Mouse (Mus musculus) gastrocnemius, postnatal 14 days (tissue): Measurements from ENCODE around the gene Cacnb1. TPM values are rescaled to one million over a fixed set of nuclear protein-coding genes. Genes with fewer than 3 reads are reported as not detected.
A peak's percentile ranks its signal among the peaks of the same experiment; 100 is the strongest.

Experiments used
- DNase-seq: peaks from one replicate; pipeline ENCODE4 v3.0.0; 2021; ENCODE audit warnings: mixed read lengths
- intact Hi-C: fragments of 180-260 bp; cut with DNase I; formaldehyde crosslinking; loops from one replicate; pipeline ENCODE4 v1.15.1; 2025; ENCODE audit warnings: low total_unique reads
- microRNA-seq, 2 experiments: library from miRNA; unstranded; fragments of <30 nt; microRNA quantifications; one replicate each; pipeline ENCODE4 v1.2.0; 2021
- total RNA-seq, 2 experiments: library from RNA; stranded (reverse); gene quantifications; 2 replicates each; pipeline ENCODE4 v1.2.3; 2021

The Cacnb1 gene
- total RNA-seq, 2 experiments from 2014 or later = 281 to 311 TPM

DNA sequence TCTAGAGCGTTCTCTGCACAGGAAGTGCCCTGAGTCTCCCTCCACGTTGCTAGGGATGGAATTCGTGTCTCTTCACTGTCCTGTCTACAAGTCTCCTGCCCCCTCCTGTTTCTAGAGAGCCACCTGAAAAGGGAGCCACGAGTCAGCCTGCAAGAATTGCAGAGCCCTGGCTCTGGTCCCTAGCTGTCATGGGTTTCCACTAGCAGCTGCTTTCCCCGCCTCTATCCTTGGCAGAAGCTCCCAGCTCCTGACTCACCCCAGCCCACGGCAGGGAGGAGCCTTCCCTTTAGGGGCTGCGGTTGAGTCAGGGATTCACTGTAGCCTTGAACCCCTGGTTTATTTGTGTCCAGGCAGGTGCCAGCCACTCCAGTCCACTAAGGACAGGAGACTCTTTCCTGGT lies 51.6 kb downstream of the Cacnb1 start:
- DNase-seq = peak; percentile 91

DNA sequence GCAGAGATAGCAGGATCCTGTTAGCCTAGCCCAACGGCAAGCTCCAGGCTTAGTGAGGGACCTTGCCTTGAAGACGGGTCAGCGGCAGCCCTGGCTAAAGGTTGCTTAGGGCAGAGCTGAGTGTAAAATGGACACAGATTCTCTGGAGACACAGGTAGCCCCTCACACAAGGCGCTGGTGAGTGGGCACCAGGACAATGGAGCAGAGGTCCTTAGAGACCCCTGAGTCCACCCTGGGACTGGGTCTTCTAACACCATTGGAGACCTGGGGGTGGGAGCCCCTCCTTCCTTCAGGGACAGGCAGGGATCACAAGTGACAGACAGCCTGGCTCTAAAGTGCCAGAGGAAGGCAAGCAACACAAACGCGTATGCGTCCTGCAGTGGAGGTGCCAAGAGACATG lies 52.1 kb downstream of the Cacnb1 start:
- intact Hi-C loops = no loop called here
- DNase-seq = no peak

More for the DNA sequence above, 51.6 kb downstream of the Cacnb1 start:
- intact Hi-C loops = no loop called here

DNA sequence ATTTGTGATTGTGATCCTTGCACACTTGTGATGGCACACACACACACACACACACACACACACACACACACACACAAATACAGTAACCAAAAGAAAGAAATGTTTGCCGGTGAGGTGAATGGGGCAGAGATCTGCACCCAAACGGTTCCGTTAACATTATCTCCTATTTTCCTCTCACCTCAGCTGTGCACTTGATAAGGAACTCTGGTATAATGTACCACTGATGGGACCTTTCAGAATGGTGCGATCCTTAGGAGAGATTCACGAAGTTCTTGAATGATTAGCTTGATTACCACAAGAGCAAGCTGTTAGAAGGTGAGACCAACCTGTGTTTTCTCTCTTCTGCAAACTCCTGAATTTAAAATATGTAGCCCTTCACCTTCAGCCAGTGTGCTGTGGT lies 54.4 kb downstream of the Cacnb1 start:
- intact Hi-C loops = no loop called here

DNA sequence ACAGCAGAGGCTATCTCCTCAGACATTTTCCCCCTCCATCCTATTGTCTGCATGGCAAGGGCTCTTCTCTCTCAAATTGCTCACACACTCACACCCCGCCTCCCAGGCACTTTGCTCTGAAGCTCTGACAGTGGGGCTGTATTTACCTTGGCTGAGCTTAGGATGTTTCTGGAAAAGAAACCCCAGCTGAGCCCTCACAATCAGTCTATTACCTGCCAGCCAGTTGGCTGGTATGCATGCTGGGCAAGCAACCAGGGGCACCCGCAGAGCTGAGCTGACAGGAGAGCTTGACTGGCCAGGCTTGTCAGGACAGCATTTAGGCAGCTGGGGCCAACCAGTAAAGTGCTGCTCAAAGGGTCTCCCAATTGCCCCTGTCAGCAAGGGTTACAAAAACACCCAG lies 55.7 kb downstream of the Cacnb1 start:
- intact Hi-C loops = no loop called here
- no peak for DNase-seq

More for the DNA sequence above, 54.4 kb downstream of the Cacnb1 start:
- DNase-seq = no peak

DNA sequence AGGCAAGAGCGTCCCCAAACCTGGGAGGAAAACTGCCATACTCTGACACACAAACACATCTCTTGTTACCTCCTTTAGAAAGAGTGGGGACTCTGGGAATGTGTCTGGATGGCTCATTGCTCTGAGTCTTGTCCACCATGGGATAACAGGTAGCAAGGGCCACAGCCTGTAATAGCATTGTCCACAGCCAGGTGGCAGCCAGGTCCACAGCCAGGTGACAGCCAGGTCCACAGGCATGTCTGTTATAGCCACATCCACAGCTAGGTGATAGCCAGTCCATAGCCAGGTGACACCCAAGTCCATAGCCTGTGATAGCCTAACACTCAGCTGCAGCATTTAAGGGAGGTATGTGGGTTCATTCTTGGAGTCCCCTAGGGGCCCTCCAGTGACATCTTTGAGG lies 61.9 kb downstream of the Cacnb1 start:
- intact Hi-C loops = no loop called here
- DNase-seq = no peak

DNA sequence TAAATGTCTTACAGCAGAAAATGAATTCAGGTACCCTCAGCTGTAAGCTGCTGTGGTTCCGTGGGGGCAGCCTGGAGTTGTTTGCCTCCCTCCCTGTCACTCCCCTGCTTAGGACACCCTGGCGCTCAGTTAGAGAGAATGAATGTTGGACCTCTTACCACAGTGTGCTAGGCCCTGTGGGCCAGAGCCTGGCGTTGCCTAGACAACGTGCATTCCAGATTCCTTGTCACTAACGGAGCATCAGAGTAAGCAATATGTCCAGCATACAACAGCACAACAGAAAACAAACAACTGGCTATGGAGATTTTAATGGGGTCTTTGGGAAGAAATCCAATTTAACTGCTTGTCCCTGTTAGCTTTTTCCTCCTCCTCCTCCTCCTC lies 63.5 kb downstream of the Cacnb1 start:
- DNase-seq = no peak
- intact Hi-C loops = no loop called here

DNA sequence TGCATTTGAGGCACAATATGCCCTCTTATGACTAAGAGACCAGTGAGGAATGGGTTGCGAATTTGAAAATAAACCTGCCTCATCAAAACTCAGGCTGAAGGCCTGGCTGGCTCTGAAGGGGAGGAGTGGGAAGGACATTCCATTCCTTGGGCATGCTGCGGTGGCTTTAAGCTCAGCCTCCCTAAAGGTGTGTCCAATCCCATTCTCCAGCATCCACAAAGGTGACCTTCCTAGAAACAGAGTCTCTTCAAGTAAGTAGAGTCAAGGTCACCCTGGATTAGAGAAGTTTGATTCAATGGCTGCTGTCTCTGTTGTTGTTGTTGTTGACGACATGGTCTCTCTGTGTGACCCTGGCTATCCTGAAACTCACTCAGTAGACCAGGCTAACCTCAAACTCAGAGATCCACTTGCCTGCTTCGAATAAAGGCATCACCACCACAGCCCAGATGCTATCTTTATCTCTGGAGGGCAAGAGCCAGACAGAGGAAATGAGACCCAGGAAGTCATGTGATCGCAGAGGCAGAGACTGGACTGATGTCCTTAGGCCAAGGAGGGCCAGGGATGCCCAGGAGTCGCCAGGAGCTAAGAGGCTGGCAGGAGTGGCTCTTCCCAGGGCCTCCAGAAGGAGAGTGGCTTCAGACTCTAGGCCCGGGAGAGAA lies 64.1 kb downstream of the Cacnb1 start:
- intact Hi-C loops = no loop called here
- no peak for DNase-seq

DNA sequence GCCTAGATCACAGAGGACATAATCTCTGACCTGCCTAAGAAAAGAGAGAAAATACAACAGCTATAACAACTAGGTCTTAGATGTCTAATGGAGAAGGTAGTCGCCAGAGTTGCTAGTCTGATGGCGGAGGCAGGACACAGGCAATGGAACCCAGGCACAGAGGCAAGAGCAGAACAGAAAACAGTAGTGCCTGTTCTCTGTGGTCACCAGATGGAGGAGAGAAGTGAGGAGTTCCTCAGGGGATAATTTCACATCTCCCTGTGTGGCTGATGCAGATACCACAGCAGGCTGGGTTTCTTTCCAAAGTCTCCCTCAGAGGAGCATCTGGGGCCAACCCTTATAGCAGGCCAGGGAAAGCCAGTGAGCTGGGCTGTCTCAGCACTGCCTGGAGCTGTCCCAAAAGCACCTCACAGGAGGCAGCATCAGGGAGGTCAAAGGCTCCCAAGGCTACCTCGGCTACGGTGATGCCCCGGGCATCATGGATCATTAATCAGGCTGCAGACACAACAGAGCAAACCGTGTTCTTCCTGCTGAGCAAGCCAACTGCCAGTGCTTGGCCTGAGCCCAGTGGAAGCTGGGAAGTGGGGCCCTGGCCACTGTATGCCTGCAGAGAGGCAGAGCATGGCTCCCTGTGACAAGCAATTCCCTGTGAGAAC lies 65.8 kb downstream of the Cacnb1 start:
- intact Hi-C loops = no loop called here
- DNase-seq = no peak

DNA sequence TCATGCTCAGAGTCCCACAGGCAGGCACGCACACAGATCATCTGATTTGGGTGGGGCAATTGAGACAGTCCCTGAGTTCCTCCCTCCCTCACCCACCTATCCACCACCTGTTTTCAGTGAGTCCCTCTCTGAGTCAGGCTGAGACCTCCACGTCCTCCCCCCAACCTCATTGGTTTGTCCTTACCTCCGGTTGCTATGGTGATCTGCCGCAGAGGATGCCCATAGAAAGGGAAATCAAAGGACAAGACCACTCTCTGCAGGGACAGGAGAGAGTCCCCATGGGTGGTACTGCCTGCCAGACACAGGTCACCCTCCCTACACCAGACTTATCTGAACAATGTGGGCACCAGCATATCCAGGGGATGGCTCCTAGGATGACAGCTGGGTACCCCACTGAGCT lies 66.9 kb downstream of the Cacnb1 start:
- no peak for DNase-seq

DNA sequence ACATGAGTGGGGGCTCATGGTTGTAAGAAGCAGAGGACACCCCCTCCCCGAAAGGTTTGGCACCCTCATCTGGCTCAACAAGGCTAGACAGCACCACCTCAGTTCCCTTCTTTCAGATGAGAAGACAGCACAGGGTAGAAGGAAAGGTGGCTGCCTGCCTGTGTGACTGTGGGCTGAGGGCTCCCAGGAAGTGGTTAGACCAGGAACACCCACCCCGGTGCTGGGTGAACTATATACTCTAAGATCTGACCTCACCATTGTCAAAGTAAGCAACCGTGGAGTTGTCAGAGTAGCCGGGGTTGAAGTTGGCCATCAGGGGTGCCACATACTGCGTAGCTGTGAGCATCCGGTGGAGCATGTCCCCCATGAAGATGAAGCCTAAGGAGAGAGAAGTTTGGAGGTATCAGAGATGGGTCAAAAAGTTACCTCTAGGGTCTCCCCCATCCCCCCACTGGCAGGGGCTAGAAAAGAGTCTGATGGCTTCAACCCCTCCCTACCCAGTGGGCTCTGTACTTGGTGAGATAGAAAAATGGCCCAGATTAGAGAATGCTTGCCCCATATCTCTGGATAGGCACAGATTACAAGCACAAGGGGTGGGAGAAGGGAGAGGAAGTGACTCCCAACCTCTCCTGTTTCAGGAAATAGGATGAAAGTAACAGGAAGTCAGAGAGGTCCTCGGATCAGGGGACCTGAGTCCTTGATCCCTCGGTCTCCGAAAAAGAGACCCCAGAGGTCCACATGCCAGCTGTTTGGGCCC lies 67.5 kb downstream of the Cacnb1 start:
- DNase-seq = no peak
- intact Hi-C loops = no loop called here

More for the DNA sequence above, 66.9 kb downstream of the Cacnb1 start:
- intact Hi-C loops = no loop called here

DNA sequence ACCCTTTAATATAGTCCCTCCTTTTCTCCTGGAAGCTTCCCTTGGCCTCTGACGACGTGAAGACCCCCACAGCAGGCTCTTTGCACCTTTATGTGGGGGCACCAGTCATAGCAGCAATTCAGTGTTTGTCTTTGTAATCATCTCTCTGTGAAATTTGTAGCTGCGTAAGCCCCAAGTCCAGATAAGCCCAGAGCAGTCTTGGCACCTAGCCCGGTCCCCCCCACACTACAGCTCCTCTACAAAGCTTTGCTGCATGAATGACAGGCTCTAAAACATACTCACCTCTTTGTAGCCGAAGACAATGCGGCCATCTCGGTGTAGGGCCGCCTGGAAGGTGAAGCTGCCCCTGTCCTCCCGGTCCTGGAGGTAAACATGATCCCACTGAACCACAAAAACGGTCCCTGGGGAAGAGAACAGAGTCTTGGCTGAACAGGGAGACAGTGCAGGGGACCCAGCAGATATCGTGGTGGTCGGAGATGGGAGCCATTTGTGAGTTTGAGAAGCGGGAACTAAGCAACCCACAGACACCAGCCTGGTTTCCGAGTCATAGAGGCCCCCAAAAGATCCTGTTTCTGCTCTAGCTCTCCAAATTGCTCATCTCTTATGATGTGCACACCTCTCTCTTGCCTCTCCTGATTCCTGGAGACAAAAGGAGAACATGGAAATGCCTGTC lies 68.2 kb downstream of the Cacnb1 start:
- no peak for DNase-seq
- intact Hi-C loops = no loop called here

DNA sequence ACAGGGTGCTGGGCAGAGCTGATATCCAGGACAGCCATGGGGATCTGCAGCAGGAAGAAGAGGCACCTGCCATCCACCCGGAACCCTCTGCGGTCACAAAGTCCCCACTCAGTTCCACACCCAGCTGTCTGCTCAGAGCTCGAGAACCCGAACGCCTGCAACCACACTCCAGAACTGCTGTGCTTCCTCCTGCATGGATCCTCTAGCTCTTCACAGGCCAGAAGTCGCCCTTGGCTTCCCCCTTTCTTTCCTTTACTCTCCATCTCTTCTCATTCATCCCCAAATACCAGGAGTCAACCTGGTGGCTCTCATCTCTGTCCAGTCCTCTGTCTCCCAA lies 68.9 kb downstream of the Cacnb1 start:
- intact Hi-C loops = no loop called here

DNA sequence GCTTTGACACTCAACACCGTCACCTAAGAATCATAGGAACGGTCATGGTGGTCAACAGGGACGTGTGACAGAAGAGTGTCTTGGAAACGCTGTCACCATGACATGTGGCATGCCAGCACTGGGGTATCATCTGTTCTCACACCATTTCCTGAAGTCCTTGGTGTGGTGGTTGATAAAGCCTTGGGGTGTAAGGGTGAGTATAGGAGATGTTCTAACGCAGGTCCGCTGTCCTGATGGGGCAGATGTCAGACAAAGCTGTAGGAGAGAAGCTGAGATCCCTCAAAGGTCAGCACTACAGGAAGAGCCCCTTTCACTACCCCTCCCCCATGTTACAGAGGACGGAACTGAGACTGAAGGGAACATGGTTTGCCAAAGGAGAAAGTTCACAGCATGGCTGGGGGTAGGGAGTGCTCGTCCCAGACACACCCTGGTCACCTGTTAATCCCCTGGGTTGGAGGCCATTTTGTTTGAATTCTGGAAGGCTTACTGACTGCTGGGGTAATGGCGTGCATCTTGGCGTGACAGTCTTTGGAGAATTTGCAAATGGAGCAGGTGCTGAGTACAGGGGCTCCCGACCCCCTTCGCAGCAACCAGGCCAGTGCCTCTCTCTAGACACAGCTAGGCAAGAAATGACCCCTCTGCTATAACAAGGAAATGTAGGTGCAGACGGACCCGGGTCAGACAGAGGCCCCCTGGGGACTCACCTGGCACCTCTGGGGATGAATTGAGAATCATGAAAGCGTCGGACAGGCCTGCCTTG lies 69.5 kb downstream of the Cacnb1 start:
- intact Hi-C loops = no loop called here
- DNase-seq = no peak

More for the DNA sequence above, 68.9 kb downstream of the Cacnb1 start:
- no peak for DNase-seq

DNA sequence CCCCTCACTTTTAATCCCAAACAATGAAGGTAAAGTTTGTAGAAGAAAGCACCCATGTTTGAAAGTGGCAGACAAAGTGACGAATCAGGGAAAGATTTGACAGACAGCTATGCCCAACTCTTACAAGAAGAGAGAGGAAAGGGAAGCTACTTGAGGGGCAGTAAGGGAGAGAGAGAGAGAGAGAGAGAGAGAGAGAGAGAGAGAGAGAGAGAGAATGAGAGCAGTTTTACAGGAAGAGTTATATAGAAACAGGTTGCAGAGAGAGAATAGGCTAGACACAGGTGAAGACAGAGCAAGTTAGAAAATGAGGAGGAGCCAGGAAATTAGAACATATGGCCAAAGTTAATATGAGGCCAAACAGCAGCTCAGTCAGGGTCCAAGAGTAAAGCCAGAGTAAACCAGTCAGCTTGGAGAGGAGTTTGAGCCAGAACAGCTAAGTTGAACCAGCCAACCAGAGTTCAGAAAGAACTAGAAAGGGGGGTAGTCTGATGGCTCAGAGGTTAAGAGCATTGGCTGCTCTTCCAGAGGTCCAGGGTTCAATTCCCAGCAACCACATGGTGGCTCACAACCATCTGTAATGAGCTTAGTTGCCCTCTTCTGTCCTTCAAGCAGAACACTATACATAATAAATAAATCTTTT lies 70.3 kb downstream of the Cacnb1 start:
- intact Hi-C loops = no loop called here
- DNase-seq = no peak

Small RNA genes lying within 50 kb of the gene (microRNA-seq; reads per million reads assigned to microRNA genes)
- 0 reads per million in 2 experiments for gene Gm27597

Other genes starting within 250 kb of the Cacnb1 start
- not detected for gene 1700001P01Rik, start 247.1 kb downstream of the Cacnb1 start, total RNA-seq
- 100 to 1,000 TPM; 607 to 676 TPM for gene Rpl23, start 240.6 kb downstream of the Cacnb1 start, total RNA-seq
- 10 to 100 TPM; 29.9 to 39.5 TPM for gene Lasp1, start 224.0 kb downstream of the Cacnb1 start, total RNA-seq
- 1 to 10 TPM in 1 of 2 experiments, under 1 TPM in 1; 0.84 to 1.5 TPM for gene B230217C12Rik, start 182.3 kb downstream of the Cacnb1 start, total RNA-seq
- under 1 TPM; 0.11 to 0.12 TPM for gene Fbxo47, start 138.9 kb downstream of the Cacnb1 start, total RNA-seq
- gene Plxdc1, start 36.6 kb downstream of the Cacnb1 start, total RNA-seq = 1 to 10 TPM; 6.2 to 8.0 TPM
- gene Arl5c, start 26.9 kb downstream of the Cacnb1 start, total RNA-seq = under 1 TPM; 0.64 to 0.75 TPM
- gene Rpl19, start 3.7 kb upstream of the Cacnb1 start, total RNA-seq = 100 to 1,000 TPM; 628 to 686 TPM
- gene Stac2, start 30.4 kb upstream of the Cacnb1 start, total RNA-seq = under 1 TPM; 0.07 to 0.29 TPM
- gene Fbxl20, start 127.4 kb upstream of the Cacnb1 start, total RNA-seq = 10 to 100 TPM in 1 of 2 experiments, 1 to 10 TPM in 1; 8.9 to 12.1 TPM
- 10 to 100 TPM; 23.0 to 24.6 TPM for gene Med1, start 170.3 kb upstream of the Cacnb1 start, total RNA-seq
- 10 to 100 TPM; 14.6 to 17.0 TPM for gene Cdk12, start 180.0 kb upstream of the Cacnb1 start, total RNA-seq